Mouse (Mus musculus) C2C12 (cell line): ENCODE measurements around the gene Brsk1.

Source experiments
- CTCF ChIP-seq: IDR thresholded peaks from one replicate; pipeline ENCODE4 v1.5.1; 2011; ENCODE audit not compliant: control insufficient read depth, insufficient read depth, insufficient read length
- MYOD1 ChIP-seq: IDR thresholded peaks from one replicate; pipeline ENCODE4 v1.6.1; 2011; ENCODE audit warnings: low read depth; ENCODE audit not compliant: control insufficient read depth, insufficient read length
- USF1 ChIP-seq: IDR thresholded peaks from one replicate; pipeline ENCODE4 v1.6.1; 2011; ENCODE audit warnings: low read depth, mild to moderate bottlenecking, control low read depth, moderate library complexity

GRCm38 (mm10) chr7:4741672-4742481 is 51.5 kb downstream of the Brsk1 start:
- no peak for TF ChIP-seq CTCF
- TF ChIP-seq USF1 = no peak
- TF ChIP-seq MYOD1 = no peak
